Mouse (Mus musculus): Measurements from ENCODE around the gene Whamm. TPM values are rescaled to one million over a fixed set of nuclear protein-coding genes. Genes with fewer than 3 reads are reported as not detected.

Whamm gene
- polyA plus RNA-seq, 1 experiment, result 18.2 TPM

DNA sequence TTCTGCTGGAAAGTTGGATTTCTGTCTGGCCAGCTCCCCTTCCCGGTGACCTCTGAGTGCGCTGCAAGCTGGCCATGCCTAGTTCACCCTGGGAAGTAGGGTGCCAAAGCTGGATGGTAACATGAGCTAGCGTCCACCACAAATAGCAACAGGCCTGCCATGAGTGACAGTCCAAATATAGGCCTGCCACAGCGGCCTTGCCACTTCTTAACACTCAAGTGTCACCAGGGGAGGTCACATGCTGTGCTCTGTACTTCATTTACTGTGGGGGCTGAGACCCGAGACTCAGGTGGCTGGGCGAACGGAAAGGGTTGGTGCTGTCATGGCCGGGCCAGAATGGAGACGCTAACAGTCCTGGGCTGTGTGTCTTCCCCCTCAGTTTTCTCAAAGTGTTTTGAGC, 4.2 kb upstream of the Whamm start, which contains the start of gene Fsd2:
Gene Fsd2, minus strand, starts transcription at position 53 of the 400 bp plus-strand sequence.
- Histone ChIP-seq H3K27ac (ENCODE audit: control insufficient read depth, insufficient read depth, low read depth, low read length, poor library complexity) (no peak within 1 kb of the TSS), H3K4me3 (replicated peaks; ENCODE audit: control insufficient read depth, low read depth, low read length) (no peak within 1 kb of the TSS), H3K4me1 (ENCODE audit: control insufficient read depth, insufficient read depth, low read length) (no peaks in the 10 kb centered on the region)
- 87% methylated on average over 9 of the region's 9 CpGs for WGBS
- TF ChIP-seq POLR2A (IDR thresholded peaks at IDR 0.05; ENCODE audit: borderline replicate concordance, control insufficient read depth, low read depth, low read length) (no peak), CTCF (IDR thresholded peaks at IDR 0.05; ENCODE audit: control insufficient read depth, insufficient read depth, low read length) (no peak)

DNA sequence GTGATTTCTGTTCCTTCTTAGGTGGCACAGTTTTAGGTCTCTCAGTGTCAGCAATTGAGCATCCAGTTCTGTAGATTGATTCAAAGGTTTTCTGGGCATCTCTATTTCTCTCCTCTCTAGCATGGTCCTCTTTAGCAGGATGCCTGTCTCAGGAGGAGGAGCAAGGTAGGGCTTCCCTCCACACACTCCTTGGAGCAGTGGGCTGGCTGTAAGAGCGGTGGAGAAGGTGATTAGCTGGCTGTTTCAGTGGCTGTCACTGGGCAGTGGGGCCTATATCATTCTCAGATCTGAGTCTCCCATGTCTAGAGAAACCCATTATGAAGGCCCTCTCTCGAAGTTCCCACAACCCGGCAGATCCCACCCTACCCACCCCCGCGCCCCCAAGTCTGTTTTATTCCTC, 3.7 kb upstream of the Whamm start:
- H3K4me1 ChIP-seq (ENCODE audit: control insufficient read depth, insufficient read depth, low read length), result no peaks in the 10 kb centered on the region
- H3K4me3 ChIP-seq (replicated peaks; ENCODE audit: control insufficient read depth, low read depth, low read length), result no peak overlapping the region
- no peak for TF ChIP-seq POLR2A (IDR thresholded peaks at IDR 0.05; ENCODE audit: borderline replicate concordance, control insufficient read depth, low read depth, low read length)
- 94% methylated on average over 5 of the region's 5 CpGs for WGBS
- H3K27ac ChIP-seq (ENCODE audit: control insufficient read depth, insufficient read depth, low read depth, low read length, poor library complexity), result no peak overlapping the region

DNA sequence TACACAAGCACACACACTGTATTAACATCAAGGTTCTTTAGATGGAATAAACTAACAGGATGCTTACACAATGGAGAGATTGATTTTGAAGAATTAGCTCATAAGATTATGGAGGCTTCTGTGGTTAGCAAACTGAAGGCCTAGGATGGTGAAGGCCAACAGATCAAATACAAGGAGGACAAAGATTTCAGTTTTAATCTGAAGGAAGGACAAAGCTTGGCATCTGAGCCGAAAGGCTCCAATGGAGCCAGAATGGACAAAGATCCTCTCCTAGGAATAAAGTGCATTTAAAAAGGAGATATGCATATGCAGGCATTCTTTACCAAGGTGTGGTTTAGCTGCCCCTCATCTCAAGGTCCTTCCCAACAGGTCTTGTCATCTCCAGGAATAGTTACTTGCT, 1.2 kb upstream of the Whamm start:
- TF ChIP-seq CTCF (IDR thresholded peaks at IDR 0.05; ENCODE audit: control insufficient read depth, insufficient read depth, low read length) (no peak), POLR2A (IDR thresholded peaks at IDR 0.05; ENCODE audit: borderline replicate concordance, control insufficient read depth, low read depth, low read length) (no peak)
- Histone ChIP-seq H3K4me1 (ENCODE audit: control insufficient read depth, insufficient read depth, low read length) (no peaks in the 10 kb centered on the region), H3K27ac (ENCODE audit: control insufficient read depth, insufficient read depth, low read depth, low read length, poor library complexity) (no peak overlapping the region), H3K4me3 (replicated peaks; ENCODE audit: control insufficient read depth, low read depth, low read length) (peak overlapping the region; percentile 14)
- 97% methylated on average over 1 of the region's 1 CpGs for WGBS

DNA sequence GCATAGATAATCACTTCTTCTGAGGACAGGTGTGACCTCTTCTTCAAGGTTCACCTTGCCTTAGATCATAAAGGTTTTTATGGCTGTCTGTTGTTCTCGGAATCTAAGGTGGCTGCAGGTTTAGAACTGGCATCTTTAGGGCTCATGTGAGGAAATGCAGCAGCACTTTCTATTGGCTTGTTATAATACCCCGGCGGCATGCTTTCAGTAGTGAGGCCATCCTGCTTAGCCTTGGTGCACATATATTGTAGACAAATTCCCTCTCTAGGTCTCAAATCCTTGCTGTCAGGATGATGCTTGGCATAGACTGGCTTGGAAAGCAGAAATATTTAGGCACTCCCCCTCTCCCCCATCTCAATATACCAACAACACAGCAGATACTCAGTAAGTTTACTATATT, 795 bp upstream of the Whamm start:
- no peak overlapping the region for H3K27ac ChIP-seq (ENCODE audit: control insufficient read depth, insufficient read depth, low read depth, low read length, poor library complexity)
- H3K4me3 ChIP-seq (replicated peaks; ENCODE audit: control insufficient read depth, low read depth, low read length), result no peak overlapping the region
- TF ChIP-seq POLR2A (IDR thresholded peaks at IDR 0.05; ENCODE audit: borderline replicate concordance, control insufficient read depth, low read depth, low read length), result no peak
- TF ChIP-seq CTCF (IDR thresholded peaks at IDR 0.05; ENCODE audit: control insufficient read depth, insufficient read depth, low read length), result no peak
- no peaks in the 10 kb centered on the region for H3K4me1 ChIP-seq (ENCODE audit: control insufficient read depth, insufficient read depth, low read length)
- WGBS, result 93% methylated on average over 3 of the region's 3 CpGs

DNA sequence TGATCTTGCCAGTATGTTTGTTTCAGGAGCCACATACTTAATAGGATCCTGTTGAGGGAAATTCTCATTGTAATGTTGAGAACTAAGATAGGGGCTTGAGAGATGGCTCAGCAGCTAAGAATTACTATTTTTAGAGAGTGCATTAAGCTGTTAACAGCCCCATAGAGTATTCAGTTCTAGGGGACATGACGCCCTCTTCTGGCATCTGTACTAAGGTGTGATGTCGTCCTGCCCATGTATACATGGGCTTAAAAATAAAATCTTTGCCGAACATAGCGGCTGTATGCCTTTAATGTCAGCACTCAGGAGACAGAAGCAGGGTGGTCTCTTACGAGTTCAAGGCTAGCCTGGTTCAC, 336 bp upstream of the Whamm start:
- no peaks in the 10 kb centered on the region for H3K4me1 ChIP-seq (ENCODE audit: control insufficient read depth, insufficient read depth, low read length)
- peak overlapping the region; percentile 99; the same call in 1 of the 2 replicates for H3K27ac ChIP-seq (ENCODE audit: control insufficient read depth, insufficient read depth, low read depth, low read length, poor library complexity)
- 4% methylated on average over 5 of the region's 5 CpGs for WGBS
- peak overlapping the region; percentile 65 for H3K4me3 ChIP-seq (replicated peaks; ENCODE audit: control insufficient read depth, low read depth, low read length)
- TF ChIP-seq POLR2A (IDR thresholded peaks at IDR 0.05; ENCODE audit: borderline replicate concordance, control insufficient read depth, low read depth, low read length) (no peak), CTCF (IDR thresholded peaks at IDR 0.05; ENCODE audit: control insufficient read depth, insufficient read depth, low read length) (no peak)

DNA sequence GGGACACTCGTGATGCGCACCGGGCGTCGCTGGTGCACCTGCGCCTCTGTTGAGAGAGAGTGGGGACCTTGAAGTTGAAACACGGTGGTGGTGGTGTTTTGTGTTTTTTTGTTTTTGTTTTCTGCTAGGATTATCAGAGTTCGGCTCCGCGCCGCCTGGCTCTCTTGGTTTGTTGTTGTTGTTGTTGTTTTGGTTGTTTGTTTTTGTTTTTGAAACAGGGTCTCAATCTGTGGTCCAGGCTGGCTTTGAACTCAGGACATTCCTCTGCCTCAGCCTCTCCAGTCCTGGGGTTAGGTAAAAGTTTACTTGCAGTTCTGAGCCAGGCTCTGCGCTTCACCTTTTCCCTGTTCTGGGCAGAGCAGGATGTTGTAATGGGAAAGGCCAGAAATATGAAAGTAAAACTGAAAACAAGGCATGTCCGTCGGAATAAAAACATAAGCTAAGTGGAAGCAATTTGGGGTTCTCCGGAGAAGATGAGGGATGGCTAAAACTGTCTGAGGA, 925 bp downstream of the Whamm start:
- whole genome bisulfite sequencing, result 1% methylated on average over 15 of the region's 15 CpGs
- peak overlapping the region; percentile 65 for H3K4me3 ChIP-seq (replicated peaks; ENCODE audit: control insufficient read depth, low read depth, low read length)
- no peak for TF ChIP-seq CTCF (IDR thresholded peaks at IDR 0.05; ENCODE audit: control insufficient read depth, insufficient read depth, low read length)
- H3K27ac ChIP-seq (ENCODE audit: control insufficient read depth, insufficient read depth, low read depth, low read length, poor library complexity), result peak overlapping the region; percentile 99
- no peaks in the 10 kb centered on the region for H3K4me1 ChIP-seq (ENCODE audit: control insufficient read depth, insufficient read depth, low read length)

DNA sequence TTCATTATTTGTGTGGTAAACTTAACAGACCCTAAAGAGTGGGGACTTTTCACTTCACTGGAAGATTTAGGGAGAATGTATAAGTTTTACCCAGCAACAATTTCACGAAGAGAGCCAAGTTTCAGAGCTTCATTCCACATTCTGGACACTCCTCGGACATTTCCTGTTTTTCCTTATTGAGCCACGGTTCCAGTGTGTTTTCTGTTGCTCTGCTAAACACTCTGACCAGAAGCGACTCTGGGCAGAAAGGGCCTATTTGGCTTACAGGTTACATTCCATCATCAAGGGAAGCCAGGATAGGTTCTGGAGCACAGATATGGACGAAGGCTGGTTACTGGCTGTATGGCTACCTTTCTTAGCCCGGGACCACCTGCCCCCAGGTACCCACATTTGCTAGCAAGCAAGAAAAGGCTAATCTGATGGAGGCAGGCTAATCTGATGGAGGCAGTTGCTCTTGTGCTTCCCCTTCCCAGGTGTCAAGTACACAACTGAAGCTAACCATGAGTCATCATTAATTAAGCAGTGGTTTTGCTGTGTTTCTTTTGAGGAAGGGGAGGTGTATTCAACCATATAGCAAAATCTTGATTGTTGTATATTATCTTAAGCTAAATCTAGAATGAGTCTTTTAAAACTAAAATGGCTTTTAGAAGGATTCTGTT, 1.7 kb downstream of the Whamm start:
- H3K27ac ChIP-seq (ENCODE audit: control insufficient read depth, insufficient read depth, low read depth, low read length, poor library complexity), result peak overlapping the region; percentile 44; the same call in 1 of the 2 replicates
- no peak for TF ChIP-seq CTCF (IDR thresholded peaks at IDR 0.05; ENCODE audit: control insufficient read depth, insufficient read depth, low read length)
- TF ChIP-seq POLR2A (IDR thresholded peaks at IDR 0.05; ENCODE audit: borderline replicate concordance, control insufficient read depth, low read depth, low read length), result no peak

DNA sequence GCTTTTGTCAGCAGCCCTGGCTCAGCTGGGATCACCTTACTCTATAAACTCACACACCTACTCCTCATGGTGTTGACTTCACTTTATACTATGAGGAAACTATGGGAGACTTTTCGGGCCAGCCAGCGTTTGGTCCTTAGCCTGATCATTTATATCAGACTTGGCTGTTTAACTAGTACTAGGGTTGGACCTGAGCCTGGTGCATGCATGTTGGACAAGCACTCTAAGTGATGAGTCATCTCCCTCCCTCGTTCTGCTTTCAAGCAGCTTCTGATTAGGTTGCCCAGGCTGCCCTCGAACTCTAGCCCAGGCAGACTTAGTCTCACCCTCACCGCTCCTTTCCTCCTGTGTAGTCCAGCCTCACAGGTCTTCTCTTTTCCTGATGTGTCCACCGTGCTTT, 2.3 kb downstream of the Whamm start:
- H3K4me3 ChIP-seq (replicated peaks; ENCODE audit: control insufficient read depth, low read depth, low read length), result peak overlapping the region; percentile 22
- WGBS, result 62% methylated on average over 6 of the region's 6 CpGs
- peaks cover 1% of the 10 kb centered on the region; the same call in 1 of the 2 replicates for H3K4me1 ChIP-seq (ENCODE audit: control insufficient read depth, insufficient read depth, low read length)
- TF ChIP-seq POLR2A (IDR thresholded peaks at IDR 0.05; ENCODE audit: borderline replicate concordance, control insufficient read depth, low read depth, low read length) (no peak), CTCF (IDR thresholded peaks at IDR 0.05; ENCODE audit: control insufficient read depth, insufficient read depth, low read length) (no peak)
- no peak overlapping the region for H3K27ac ChIP-seq (ENCODE audit: control insufficient read depth, insufficient read depth, low read depth, low read length, poor library complexity)

More for the DNA sequence above, 1.7 kb downstream of the Whamm start:
- WGBS, result 44% methylated on average over 6 of the region's 6 CpGs
- Histone ChIP-seq H3K4me3 (replicated peaks; ENCODE audit: control insufficient read depth, low read depth, low read length) (peak overlapping the region; percentile 31), H3K4me1 (ENCODE audit: control insufficient read depth, insufficient read depth, low read length) (no peaks in the 10 kb centered on the region)

DNA sequence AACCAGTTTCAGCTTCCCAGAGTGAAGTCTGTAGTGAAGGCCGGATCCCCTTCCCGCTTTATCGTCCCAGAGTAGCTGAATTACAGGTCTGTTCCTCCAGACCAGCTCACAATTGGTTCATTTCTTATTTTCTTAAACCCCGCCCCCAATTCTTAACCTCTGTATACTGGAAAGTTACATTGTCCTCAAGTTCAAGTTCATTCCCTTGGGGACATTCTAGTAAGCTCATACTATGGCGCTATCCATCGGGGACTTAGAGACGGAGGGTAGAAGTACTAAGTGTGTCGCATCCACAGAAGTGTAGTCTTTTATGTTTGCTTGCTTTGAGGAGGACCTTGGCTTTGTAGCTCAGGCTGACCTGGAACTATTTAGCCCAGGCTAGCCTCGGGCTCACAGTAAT, 2.8 kb downstream of the Whamm start:
- Histone ChIP-seq H3K4me1 (ENCODE audit: control insufficient read depth, insufficient read depth, low read length) (peaks cover 1% of the 10 kb centered on the region; the same call in 1 of the 2 replicates), H3K27ac (ENCODE audit: control insufficient read depth, insufficient read depth, low read depth, low read length, poor library complexity) (no peak overlapping the region), H3K4me3 (replicated peaks; ENCODE audit: control insufficient read depth, low read depth, low read length) (no peak overlapping the region)
- WGBS, result 88% methylated on average over 9 of the region's 9 CpGs
- TF ChIP-seq CTCF (IDR thresholded peaks at IDR 0.05; ENCODE audit: control insufficient read depth, insufficient read depth, low read length), result no peak
- no peak for TF ChIP-seq POLR2A (IDR thresholded peaks at IDR 0.05; ENCODE audit: borderline replicate concordance, control insufficient read depth, low read depth, low read length)
